Mouse (Mus musculus): ENCODE measurements around the gene Klk6. TPM values are rescaled to one million over a fixed set of nuclear protein-coding genes. Genes with fewer than 3 reads are reported as not detected.

The Klk6 gene
- polyA plus RNA-seq, 1 experiment from 2014 or later: 23.9 TPM

- no peak overlapping the region for H3K27ac ChIP-seq (replicated peaks)
- H3K9me3 ChIP-seq (ENCODE audit: control insufficient read depth, low read length): no peaks in the 10 kb centered on the region
- H3K4me1 ChIP-seq (replicated peaks; ENCODE audit: control insufficient read depth, insufficient read depth): peaks cover 3% of the 10 kb centered on the region; the same call in 1 of the 2 replicates
- H3K36me3 ChIP-seq (ENCODE audit: control insufficient read depth, insufficient read depth, low read length): no peaks in the 10 kb centered on the region
- no peak overlapping the region for H3K4me3 ChIP-seq (ENCODE audit: low read depth, low read length)
- H3K27me3 ChIP-seq (ENCODE audit: control insufficient read depth, insufficient read depth, low read length): no peaks in the 10 kb centered on the region; the same call in 1 of the 2 replicates
- peak; percentile 42 for ATAC-seq (ENCODE audit: low FRiP score, low TSS enrichment)
- H3K4me2 ChIP-seq (replicated peaks; ENCODE audit: low read depth): no peak overlapping the region
- no peak overlapping the region for H3K9ac ChIP-seq (ENCODE audit: low read length)
- TF ChIP-seq CTCF (IDR thresholded peaks at IDR 0.05; ENCODE audit: low read depth) (peak; percentile 61), EP300 (optimal IDR thresholded peaks at IDR 0.05) (no peak)
- peak; percentile 41 for DNase-seq (ENCODE audit: low spot score)
- WGBS: 78% methylated on average over 1 of the region's 1 CpGs
Measured at GRCm38 (mm10) chr7:43785286-43785685, 39.0 kb upstream of the Klk6 start.

- H3K4me3 ChIP-seq (ENCODE audit: low read depth, low read length): no peak overlapping the region
- no peaks in the 10 kb centered on the region for H3K9me3 ChIP-seq (ENCODE audit: control insufficient read depth, low read length)
- H3K9ac ChIP-seq (ENCODE audit: low read length): no peak overlapping the region
- no peak overlapping the region for H3K27ac ChIP-seq (replicated peaks)
- ATAC-seq (ENCODE audit: low FRiP score, low TSS enrichment): no peak
- no peak for DNase-seq (ENCODE audit: low spot score)
- 56% methylated on average over 3 of the region's 3 CpGs for WGBS
- H3K36me3 ChIP-seq (ENCODE audit: control insufficient read depth, insufficient read depth, low read length): no peaks in the 10 kb centered on the region
- H3K27me3 ChIP-seq (ENCODE audit: control insufficient read depth, insufficient read depth, low read length): no peaks in the 10 kb centered on the region; the same call in 1 of the 2 replicates
- no peak overlapping the region for H3K4me2 ChIP-seq (replicated peaks; ENCODE audit: low read depth)
- H3K4me1 ChIP-seq (replicated peaks; ENCODE audit: control insufficient read depth, insufficient read depth): no peaks in the 10 kb centered on the region
- TF ChIP-seq EP300 (optimal IDR thresholded peaks at IDR 0.05) (no peak), CTCF (IDR thresholded peaks at IDR 0.05; ENCODE audit: low read depth) (no peak)
Measured at GRCm38 (mm10) chr7:43788096-43788495, 36.2 kb upstream of the Klk6 start.

GRCm38 (mm10) chr7:43789295-43789694 is 35.0 kb upstream of the Klk6 start:
- TF ChIP-seq EP300 (optimal IDR thresholded peaks at IDR 0.05) (no peak), CTCF (IDR thresholded peaks at IDR 0.05; ENCODE audit: low read depth) (peak; percentile 57)
- H3K9ac ChIP-seq (ENCODE audit: low read length): no peak overlapping the region
- no peak overlapping the region for H3K4me2 ChIP-seq (replicated peaks; ENCODE audit: low read depth)
- no peak overlapping the region for H3K27ac ChIP-seq (replicated peaks)
- no peaks in the 10 kb centered on the region for H3K9me3 ChIP-seq (ENCODE audit: control insufficient read depth, low read length)
- no peak for ATAC-seq (ENCODE audit: low FRiP score, low TSS enrichment)
- 58% methylated on average over 2 of the region's 2 CpGs for WGBS
- no peaks in the 10 kb centered on the region for H3K4me1 ChIP-seq (replicated peaks; ENCODE audit: control insufficient read depth, insufficient read depth)
- DNase-seq (ENCODE audit: low spot score): no peak
- no peak overlapping the region for H3K4me3 ChIP-seq (ENCODE audit: low read depth, low read length)
- no peaks in the 10 kb centered on the region for H3K27me3 ChIP-seq (ENCODE audit: control insufficient read depth, insufficient read depth, low read length)
- no peaks in the 10 kb centered on the region for H3K36me3 ChIP-seq (ENCODE audit: control insufficient read depth, insufficient read depth, low read length)

- no peak for DNase-seq (ENCODE audit: low spot score)
- no peaks in the 10 kb centered on the region for H3K27me3 ChIP-seq (ENCODE audit: control insufficient read depth, insufficient read depth, low read length)
- no peak within 1 kb of the TSS for H3K4me2 ChIP-seq (replicated peaks; ENCODE audit: low read depth)
- no peak within 1 kb of the TSS for H3K9ac ChIP-seq (ENCODE audit: low read length)
- WGBS: 64% methylated on average over 7 of the region's 7 CpGs
- H3K4me3 ChIP-seq (ENCODE audit: low read depth, low read length): no peak within 1 kb of the TSS
- TF ChIP-seq CTCF (IDR thresholded peaks at IDR 0.05; ENCODE audit: low read depth) (no peak), EP300 (optimal IDR thresholded peaks at IDR 0.05) (no peak)
- H3K27ac ChIP-seq (replicated peaks): peak within 1 kb of the TSS; percentile 56
- H3K36me3 ChIP-seq (ENCODE audit: control insufficient read depth, insufficient read depth, low read length): no peaks in the 10 kb centered on the region
- ATAC-seq (ENCODE audit: low FRiP score, low TSS enrichment): no peak
- peaks cover 2% of the 10 kb centered on the region; the same call in 1 of the 2 replicates for H3K4me1 ChIP-seq (replicated peaks; ENCODE audit: control insufficient read depth, insufficient read depth)
- no peaks in the 10 kb centered on the region for H3K9me3 ChIP-seq (ENCODE audit: control insufficient read depth, low read length)
Measured at GRCm38 (mm10) chr7:43791591-43791990, 32.7 kb upstream of the Klk6 start, which contains the start of gene Klk9. TSS of gene Klk9 (plus strand) at chr7:43791891.

- Histone ChIP-seq H3K9me3 (ENCODE audit: control insufficient read depth, low read length) (no peaks in the 10 kb centered on the region), H3K27ac (replicated peaks) (peak overlapping the region; percentile 35; the same call in 1 of the 2 replicates), H3K9ac (ENCODE audit: low read length) (peak overlapping the region; percentile 57), H3K36me3 (ENCODE audit: control insufficient read depth, insufficient read depth, low read length) (no peaks in the 10 kb centered on the region), H3K4me1 (replicated peaks; ENCODE audit: control insufficient read depth, insufficient read depth) (peaks cover 3% of the 10 kb centered on the region; the same call in 1 of the 2 replicates), H3K4me2 (replicated peaks; ENCODE audit: low read depth) (peak overlapping the region; percentile 83), H3K4me3 (ENCODE audit: low read depth, low read length) (peak overlapping the region; percentile 49), H3K27me3 (ENCODE audit: control insufficient read depth, insufficient read depth, low read length) (no peaks in the 10 kb centered on the region)
- 5% methylated on average over 8 of the region's 8 CpGs for WGBS
- no peak for TF ChIP-seq CTCF (IDR thresholded peaks at IDR 0.05; ENCODE audit: low read depth)
- no peak for TF ChIP-seq EP300 (optimal IDR thresholded peaks at IDR 0.05)
- ATAC-seq (ENCODE audit: low FRiP score, low TSS enrichment) (no peak), DNase-seq (ENCODE audit: low spot score) (no peak)
Measured at GRCm38 (mm10) chr7:43796355-43796754, 27.9 kb upstream of the Klk6 start.

- Histone ChIP-seq H3K27me3 (ENCODE audit: control insufficient read depth, insufficient read depth, low read length) (no peaks in the 10 kb centered on the region), H3K9ac (ENCODE audit: low read length) (peak within 1 kb of the TSS; percentile 57)
Measured at GRCm38 (mm10) chr7:43797333-43797769, 26.9 kb upstream of the Klk6 start, which contains the start of gene Klk8. TSS of gene Klk8 (plus strand) at chr7:43797577.

More at GRCm38 (mm10) chr7:43797333-43797769, 26.9 kb upstream of the Klk6 start, which contains the start of gene Klk8:
- peak; percentile 54 for DNase-seq (ENCODE audit: low spot score)
- H3K4me2 ChIP-seq (replicated peaks; ENCODE audit: low read depth): peak within 1 kb of the TSS; percentile 83
- no peaks in the 10 kb centered on the region for H3K9me3 ChIP-seq (ENCODE audit: control insufficient read depth, low read length)
- under 1% methylated on average over 28 of the region's 28 CpGs for WGBS
- ATAC-seq (ENCODE audit: low FRiP score, low TSS enrichment): 0 out of 2 replicates have a peak, but pooled peaks have one; percentile 37
- H3K4me1 ChIP-seq (replicated peaks; ENCODE audit: control insufficient read depth, insufficient read depth): peaks cover 3% of the 10 kb centered on the region; the same call in 1 of the 2 replicates
- TF ChIP-seq EP300 (optimal IDR thresholded peaks at IDR 0.05) (no peak), CTCF (IDR thresholded peaks at IDR 0.05; ENCODE audit: low read depth) (no peak)
- H3K36me3 ChIP-seq (ENCODE audit: control insufficient read depth, insufficient read depth, low read length): no peaks in the 10 kb centered on the region
- peak within 1 kb of the TSS; percentile 35; the same call in 1 of the 2 replicates for H3K27ac ChIP-seq (replicated peaks)
- H3K4me3 ChIP-seq (ENCODE audit: low read depth, low read length): peak within 1 kb of the TSS; percentile 49

All from stomach, postnatal 0 days (tissue).